Mouse (Mus musculus) liver, adult (tissue): ENCODE measurements around the gene Ccp110.

Experiments used
- GATA4 ChIP-seq: IDR thresholded peaks from 2 replicates; pipeline ENCODE4 v1.6.1; 2014; ENCODE audit warnings: mild to moderate bottlenecking, low read length; ENCODE audit not compliant: insufficient replicate concordance

Ccp110 gene

DNA sequence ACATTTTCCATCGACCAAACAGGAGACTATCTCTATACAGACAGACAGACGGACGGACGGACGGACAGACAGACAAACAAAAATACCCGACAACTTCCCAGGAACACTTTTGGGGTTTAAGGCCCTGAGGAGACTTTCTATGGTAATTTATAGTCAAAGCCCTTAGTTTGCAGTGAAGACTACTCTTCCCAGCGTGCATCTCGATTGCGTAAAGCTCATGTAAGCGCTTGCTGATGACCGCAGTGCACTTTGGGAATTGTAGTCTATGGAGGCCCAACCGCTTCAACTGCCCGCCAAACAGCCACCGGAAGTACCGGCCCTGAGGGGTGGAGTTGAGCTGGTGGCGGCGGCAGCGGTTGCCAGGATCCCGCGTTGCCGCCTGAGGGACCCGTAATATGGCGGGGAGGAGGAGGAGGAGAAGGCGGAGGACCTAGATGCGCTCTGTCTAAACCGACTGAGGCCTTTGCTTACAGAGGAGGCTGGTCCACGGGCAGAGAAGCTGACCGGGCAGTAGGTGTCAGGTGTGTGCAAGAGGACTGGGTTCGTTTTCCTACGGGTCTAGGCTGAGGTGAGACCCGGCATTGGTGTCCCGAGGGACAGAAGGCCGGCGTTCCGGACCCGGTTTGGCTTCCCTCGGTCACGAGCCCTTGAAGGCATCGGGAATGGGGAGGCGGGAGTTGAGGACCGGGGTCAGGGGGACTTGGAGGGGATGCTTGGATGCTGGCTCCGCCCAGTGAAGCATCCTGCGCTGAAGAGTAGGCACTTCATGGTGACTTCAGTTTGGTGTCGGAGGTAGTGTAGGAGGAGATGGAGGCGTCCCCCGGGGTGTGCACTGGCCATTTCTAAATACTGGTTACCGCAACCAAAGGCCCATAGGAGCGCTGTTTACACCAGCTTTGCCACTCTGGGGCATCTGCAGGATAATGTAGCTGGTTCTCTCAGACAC, at the start of gene Ccp110:
Ccp110 (plus strand) TSS at position 325 of the 946 bp plus-strand sequence.
- peak; percentile 23; the same call in 1 of the 2 replicates for TF ChIP-seq GATA4

DNA sequence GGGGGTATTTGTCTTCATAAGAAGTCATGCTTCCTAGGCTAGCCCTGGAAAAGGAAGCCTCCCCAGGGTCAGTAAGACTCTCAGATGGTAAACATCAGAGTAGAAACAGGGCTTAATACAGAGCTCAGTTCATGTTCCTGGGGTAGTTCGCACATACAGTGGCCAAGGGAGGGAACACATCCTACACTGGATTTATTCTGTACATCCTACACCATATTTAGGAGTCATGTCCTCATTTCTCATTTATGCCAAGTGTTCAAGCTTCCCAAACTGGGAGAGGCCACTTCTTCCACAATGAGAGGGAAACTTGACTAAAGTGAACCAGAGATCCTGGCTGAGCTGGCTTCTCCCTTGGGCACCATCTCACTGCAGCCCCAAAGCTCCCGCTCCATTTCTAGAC, 44.6 kb upstream of the Ccp110 start:
- TF ChIP-seq GATA4, result no peak

DNA sequence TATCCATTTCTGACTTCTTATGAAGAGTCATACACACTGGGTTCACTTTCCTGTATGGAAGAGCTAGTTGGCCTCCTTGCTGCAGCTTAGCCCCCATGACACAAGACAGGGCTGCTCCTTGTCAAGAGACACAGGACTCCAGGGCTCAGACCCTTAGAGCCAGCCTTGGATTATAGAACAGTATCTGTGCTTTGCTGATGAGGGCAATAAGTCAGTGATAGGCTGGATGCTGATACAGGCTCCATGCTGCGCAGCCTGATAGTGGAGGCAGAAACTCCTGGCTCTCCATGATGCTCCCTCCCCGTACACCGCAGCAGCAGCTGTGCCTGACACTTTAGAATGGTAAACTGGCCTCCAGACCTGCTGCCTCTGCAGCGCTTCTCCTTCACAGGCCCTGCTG, 42.2 kb upstream of the Ccp110 start:
- no peak for TF ChIP-seq GATA4

DNA sequence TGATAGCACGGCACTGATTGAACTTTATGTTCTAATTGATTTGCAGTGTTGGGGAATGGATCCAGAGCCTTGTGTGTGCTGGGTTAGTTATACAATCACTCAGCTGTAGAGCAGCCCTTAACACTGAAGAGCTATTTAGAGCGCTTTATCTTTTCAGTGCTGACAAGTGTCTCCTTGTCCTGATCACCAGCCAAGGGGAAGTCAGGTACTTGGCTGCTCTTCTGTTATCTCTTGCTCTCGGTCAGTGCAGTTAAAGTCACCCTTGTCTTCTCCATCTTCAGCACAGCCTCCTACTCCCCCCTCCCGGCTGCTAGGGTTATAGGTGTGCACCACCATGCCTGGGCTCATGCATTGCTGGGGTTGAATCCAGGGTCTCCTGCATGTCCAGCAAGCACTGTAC, 35.5 kb upstream of the Ccp110 start:
- TF ChIP-seq GATA4, result no peak

DNA sequence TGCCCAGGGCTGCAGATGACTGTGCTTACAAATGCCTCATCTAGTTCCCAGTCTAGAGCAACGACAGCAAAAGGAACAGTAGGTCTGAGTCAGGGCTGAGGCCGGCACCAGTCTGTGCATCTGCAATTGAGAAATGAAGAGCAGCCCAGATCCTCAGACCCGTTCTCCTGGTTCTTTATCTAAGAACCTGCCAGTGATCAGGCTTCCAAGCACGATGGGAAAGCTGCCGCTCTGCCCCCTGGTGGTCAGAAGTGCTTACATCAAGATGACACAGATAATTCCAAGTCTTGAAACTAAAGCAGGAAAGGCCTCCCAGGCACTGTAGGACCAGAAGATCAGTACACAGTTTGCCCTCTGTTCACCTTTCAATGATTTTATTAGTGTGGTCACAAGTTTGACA, 24.2 kb upstream of the Ccp110 start:
- no peak for TF ChIP-seq GATA4

DNA sequence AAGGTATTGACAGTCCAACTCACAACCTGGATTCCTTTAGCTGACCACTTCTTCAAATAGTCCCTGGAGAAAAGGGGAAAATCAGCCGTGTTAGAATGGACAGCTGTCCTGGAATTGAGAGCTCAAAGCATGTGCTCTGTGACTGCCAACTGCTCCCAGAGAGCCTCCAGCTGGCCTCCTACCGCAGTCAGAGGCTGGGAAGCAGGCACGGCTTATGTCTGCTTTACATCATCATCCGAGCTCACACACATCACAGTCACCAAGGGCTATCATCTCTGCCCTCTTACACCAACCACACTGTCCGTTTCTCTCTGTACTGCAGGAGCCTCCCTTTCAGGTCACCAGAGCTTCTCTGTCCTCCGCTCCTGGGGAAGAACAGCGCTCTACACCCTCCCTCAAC, 23.3 kb upstream of the Ccp110 start:
- no peak for TF ChIP-seq GATA4

DNA sequence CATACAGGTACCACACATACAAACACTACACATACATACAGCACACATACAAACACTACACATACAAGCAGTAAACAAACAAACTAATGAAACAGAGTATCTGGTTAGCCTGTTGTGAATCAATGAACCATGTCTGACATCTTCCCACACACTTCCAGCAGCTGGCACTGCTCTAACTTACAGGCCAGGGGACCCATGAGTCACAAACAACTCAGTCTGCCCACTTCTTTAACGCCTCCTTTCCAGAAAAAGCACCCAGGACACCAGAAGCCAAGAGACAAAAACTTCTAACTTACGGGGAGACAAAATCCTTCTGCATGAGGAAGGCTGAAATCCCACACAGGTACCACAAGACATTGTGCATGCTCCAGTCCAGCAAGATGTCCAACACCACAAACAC, 21.1 kb upstream of the Ccp110 start:
- TF ChIP-seq GATA4, result no peak

DNA sequence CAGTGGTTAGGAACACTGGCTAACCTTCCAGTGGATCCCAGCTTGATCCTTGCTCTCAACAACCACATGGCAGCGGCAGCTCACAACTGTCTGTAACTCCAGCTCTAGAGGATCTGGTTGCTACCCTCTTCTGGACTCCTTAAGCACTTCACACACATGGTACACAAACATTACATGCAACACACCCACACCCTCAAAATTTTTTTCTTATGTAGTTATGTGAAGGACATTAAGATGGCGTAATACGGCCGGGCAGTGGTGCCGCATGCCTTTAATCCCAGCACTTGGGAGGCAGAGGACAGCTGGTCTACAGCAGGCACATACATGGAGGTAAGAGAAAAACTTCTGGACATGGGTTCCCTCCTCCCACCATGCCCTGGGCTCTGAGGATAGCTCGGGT, 16.2 kb upstream of the Ccp110 start:
- no peak for TF ChIP-seq GATA4

DNA sequence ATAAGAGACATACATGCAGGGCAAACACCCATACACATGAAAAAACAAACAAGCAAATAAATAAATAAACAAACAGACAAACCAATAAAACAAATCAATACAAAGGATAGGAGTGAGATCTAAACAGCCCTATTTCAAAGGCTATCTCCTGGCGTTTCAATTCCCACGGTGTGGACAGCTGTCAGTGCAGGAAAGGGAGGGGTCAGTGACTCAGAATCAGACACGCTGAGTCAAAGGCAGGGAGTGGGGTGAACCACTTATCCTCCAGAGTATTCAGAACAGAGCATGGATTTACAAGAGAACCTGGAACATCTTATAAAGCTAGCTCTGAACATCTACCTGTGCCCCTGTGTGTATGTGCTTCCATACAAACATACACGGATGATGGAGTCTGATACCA, 15.2 kb upstream of the Ccp110 start:
- no peak for TF ChIP-seq GATA4

DNA sequence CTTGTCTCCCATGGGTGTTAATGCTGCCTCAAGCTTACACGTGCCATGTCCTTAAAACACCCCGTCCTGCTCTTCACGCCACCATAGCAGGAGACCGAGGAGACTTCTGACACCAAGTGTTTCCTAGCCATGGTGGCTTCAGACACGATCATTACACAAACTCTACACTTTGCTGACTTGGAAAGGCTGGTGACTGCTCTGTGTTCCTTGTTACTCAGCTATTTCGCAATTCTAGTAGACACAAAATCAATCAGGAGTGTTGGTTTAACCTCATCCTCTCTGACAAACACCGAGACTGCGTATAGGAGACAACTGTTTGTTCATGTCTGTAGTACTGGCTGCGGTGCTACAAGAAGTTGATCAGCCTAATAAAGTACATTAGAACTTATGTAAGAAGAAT, 13.5 kb upstream of the Ccp110 start:
- no peak for TF ChIP-seq GATA4

DNA sequence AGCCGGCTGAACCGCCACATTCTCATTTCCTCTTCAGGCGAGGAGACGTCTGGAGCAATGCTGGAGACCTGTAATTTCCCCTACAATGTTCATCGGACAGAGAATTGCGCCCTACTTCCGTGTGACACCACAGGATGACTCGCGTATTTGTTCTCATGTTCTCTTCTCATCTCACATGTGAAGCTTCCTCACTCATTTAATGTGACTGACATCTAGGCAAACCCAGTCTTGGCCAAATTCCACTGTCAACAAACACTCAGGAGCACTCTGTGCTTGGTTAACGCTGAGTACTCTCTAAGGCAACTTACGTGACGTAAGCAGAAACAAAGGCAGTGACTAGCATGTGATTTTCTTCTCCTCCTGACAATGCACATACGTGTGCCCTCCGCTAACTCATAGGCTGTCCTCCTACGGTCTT, 9.2 kb upstream of the Ccp110 start:
- TF ChIP-seq GATA4, result no peak

DNA sequence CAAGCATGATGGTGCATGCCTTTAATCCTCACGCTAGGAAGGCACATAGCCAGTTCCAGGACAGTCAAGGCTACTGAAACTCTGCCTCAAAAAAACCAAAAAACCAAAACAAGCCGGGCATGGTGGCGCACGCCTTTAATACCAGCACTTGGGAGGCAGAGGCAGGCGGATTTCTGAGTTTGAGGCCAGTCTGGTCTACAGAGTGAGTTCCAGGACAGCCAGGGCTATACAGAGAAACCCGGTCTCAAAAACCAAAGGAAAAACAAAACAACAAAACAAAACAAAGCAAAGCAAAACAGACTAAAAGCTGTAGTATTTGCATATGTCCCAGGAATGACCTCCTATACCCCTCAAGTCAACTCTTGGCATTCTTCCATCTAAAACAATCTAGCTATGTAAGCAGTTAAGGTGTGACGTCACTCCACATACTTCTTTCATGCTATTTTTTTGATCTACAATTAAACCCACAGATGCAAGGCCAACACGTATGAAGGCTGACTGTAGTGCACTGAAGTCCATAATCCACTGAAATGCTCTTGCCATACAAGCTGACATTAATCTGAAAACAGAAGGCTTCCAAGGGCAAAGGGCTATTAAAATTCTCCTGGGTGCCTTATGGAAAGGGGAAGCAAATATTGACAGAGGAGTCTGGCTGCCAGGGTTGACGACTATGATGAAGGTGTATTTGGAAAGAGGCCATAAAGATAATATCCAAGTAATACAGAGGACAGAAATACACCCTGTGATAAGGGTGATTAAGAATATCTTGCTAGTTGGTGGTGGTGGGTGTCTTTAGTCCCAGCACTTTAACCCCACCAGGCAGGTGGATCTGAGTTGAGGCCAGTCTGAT, 8.1 kb upstream of the Ccp110 start:
- TF ChIP-seq GATA4, result no peak

DNA sequence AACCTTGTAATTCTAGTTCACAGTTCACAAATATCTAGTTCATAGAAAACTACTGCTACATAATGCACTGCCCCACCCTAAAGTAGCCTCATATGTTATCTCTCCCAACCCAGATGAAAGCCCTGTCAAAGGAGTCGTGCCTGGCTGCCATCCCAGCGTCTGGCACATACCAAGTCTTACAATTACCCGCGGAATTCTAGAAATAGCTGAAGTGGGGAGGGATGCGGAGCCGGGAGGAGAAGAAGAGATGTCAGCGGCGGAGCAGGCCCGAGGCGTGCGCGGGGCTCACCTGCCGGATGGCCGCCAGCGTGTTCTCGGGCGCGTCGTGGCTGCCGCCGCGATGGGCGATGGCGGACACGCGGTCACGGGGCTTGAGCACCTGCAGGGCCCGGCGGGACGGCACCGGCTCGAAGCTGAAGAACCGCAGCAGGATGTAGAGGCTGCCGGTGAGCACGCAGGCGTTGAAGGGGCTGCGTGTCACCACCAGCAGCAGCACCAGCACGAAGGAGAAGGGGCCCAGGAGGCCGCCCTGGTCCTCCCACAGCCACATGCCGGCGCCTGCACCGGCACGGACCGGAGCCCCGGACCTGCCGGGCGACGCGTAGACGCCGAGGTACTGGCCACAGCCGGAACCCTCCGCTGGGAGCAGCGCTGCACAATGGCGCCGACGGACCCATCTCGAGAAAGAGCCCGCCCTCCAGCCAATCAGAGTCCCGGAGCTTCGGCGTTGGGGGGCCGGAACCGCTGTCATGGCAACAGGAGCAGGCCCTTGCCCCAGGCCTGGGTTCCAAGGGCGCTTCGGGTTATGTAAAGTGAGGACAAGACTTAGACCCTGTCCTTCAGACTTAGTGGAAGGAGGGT, 7.0 kb upstream of the Ccp110 start, which contains the start of gene Gde1:
Gde1 (minus strand) TSS at position 678 of the 861 bp plus-strand sequence.
- peak; percentile 12; the same call in 1 of the 2 replicates for TF ChIP-seq GATA4

DNA sequence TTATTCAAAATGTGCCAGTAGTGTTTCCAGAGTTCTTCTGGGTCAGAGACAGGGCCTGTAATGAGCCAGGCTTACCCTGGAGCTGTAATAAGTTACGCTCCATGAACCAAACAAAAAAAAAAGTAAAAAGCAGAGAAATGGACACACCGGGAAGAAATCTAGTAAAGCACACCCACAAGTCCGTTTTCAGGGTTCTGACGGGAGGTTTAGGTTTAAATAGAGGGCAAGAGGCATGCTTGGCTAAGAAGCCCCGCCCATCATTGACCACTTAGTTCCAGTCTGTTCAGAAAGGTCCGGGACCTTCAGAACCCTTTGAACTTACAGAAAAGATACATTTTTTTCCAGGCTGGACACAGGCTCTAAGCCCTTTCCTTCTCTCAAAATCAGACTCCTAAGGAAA, 6.3 kb upstream of the Ccp110 start:
- TF ChIP-seq GATA4, result no peak

DNA sequence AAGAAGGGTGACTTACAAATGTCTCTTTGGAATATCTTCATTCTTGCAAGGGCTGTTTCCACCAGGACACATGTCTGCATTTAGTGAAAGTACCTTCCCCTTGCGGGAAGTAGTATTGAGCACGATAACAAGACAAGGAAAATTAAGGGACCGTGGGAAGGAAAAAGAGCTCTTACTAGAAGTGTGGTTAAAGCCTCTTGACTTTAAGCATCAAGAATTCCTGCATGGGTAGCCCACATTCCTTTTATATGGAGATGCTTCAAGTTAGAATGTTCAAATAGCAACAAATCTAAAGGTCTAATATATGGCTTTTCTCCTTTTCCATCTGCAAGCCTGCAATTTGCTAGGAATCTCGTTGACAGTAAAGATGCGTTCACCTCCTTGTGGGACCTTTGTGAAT, 5.9 kb upstream of the Ccp110 start:
- no peak for TF ChIP-seq GATA4
